Mouse (Mus musculus): ENCODE data around the gene D6Wsu163e.

Gene D6Wsu163e

GRCm38 (mm10) chr6:127006551-127006950 lies 66.8 kb downstream of the D6Wsu163e start:
- no peak for DNase-seq (ENCODE audit: low spot score)

GRCm38 (mm10) chr6:127010021-127010420 lies 70.3 kb downstream of the D6Wsu163e start:
- no peak for DNase-seq (ENCODE audit: low spot score)

GRCm38 (mm10) chr6:127011947-127012535 lies 72.3 kb downstream of the D6Wsu163e start:
- DNase-seq (ENCODE audit: low spot score): no peak

- DNase-seq (ENCODE audit: low spot score): no peak
Measured at GRCm38 (mm10) chr6:127014906-127015770, 75.4 kb downstream of the D6Wsu163e start, which contains the start of gene Fgf6. Gene Fgf6 (plus strand): TSS chr6:127015586.

- DNase-seq (ENCODE audit: low spot score): no peak
Measured at GRCm38 (mm10) chr6:127019254-127019653, 79.5 kb downstream of the D6Wsu163e start.

GRCm38 (mm10) chr6:127020431-127020830 lies 80.7 kb downstream of the D6Wsu163e start:
- DNase-seq (ENCODE audit: low spot score): no peak

GRCm38 (mm10) chr6:127024836-127025235 lies 85.1 kb downstream of the D6Wsu163e start:
- no peak for DNase-seq (ENCODE audit: low spot score)
